Mouse (Mus musculus) brown adipose tissue, adult 24 weeks (tissue): ENCODE measurements around the gene Lce1m. TPM values are rescaled to one million over a fixed set of nuclear protein-coding genes. Genes with fewer than 3 reads are reported as not detected.

ENCODE experiments used
- H3K27ac ChIP-seq: fragments of 200-500 bp; replicated peaks from 2 replicates; pipeline ENCODE4 v1.5.1; 2012; ENCODE audit warnings: low read depth, mild to moderate bottlenecking, low read length
- H3K4me1 ChIP-seq: fragments of 200-500 bp; 2 replicates; pipeline ENCODE4 v1.6.1; 2012; ENCODE audit warnings: low read length, mixed read lengths; ENCODE audit not compliant: control insufficient read depth, insufficient read depth, insufficient read length
- H3K4me3 ChIP-seq: fragments of 200-500 bp; 2 replicates; pipeline ENCODE4 v1.5.1; 2012; ENCODE audit warnings: low read depth, mild to moderate bottlenecking, low read length, moderate library complexity; ENCODE audit not compliant: insufficient read depth
- polyA plus RNA-seq: library from polyadenylated mRNA; stranded (reverse); fragments of >200 nt; gene quantifications from 2 replicates; pipeline ENCODE4 v1.2.4, GENCODE M21; 2012; ENCODE audit not compliant: missing spikeins, insufficient read depth, insufficient read length

Gene Lce1m
- polyA plus RNA-seq, 1 experiment: not detected

GRCm38 (mm10) chr3:92978484-92978883 is 40.4 kb downstream of the Lce1m start:
- no peak overlapping the region for H3K27ac ChIP-seq
- H3K4me3 ChIP-seq: no peak overlapping the region

More at GRCm38 (mm10) chr3:92978484-92978883, 40.4 kb downstream of the Lce1m start:
- no peaks in the 10 kb centered on the region for H3K4me1 ChIP-seq

Other genes with a start within 250 kb of the Lce1m start
- not detected in 2 replicates for gene Lce1i, start 240.2 kb downstream of the Lce1m start, polyA plus RNA-seq
- not detected in 2 replicates for gene Lce1j, start 228.5 kb downstream of the Lce1m start, polyA plus RNA-seq
- not detected in 2 replicates for gene Lce1k, start 211.2 kb downstream of the Lce1m start, polyA plus RNA-seq
- gene Kprp, start 191.8 kb downstream of the Lce1m start, polyA plus RNA-seq: not detected in 2 replicates
- not detected in 2 replicates for gene Lce1l, start 167.8 kb downstream of the Lce1m start, polyA plus RNA-seq
- gene 2310050C09Rik, start 148.8 kb downstream of the Lce1m start, polyA plus RNA-seq: not detected in 2 replicates
- not detected in 2 replicates for gene Lce3a, start 92.8 kb downstream of the Lce1m start, polyA plus RNA-seq
- not detected in 2 replicates for gene Lce3b, start 86.1 kb downstream of the Lce1m start, polyA plus RNA-seq
- gene Lce3c, start 74.6 kb downstream of the Lce1m start, polyA plus RNA-seq: not detected in 2 replicates
- not detected in 2 replicates for gene Lce3d, start 61.7 kb downstream of the Lce1m start, polyA plus RNA-seq
- gene Lce3e, start 52.0 kb downstream of the Lce1m start, polyA plus RNA-seq: not detected in 2 replicates
- gene Lce3f, start 26.8 kb downstream of the Lce1m start, polyA plus RNA-seq: not detected in 2 replicates
- not detected in 2 replicates for gene Crct1, start 3.4 kb downstream of the Lce1m start, polyA plus RNA-seq
- not detected in 2 replicates for gene Gm4858, start 49.8 kb upstream of the Lce1m start, polyA plus RNA-seq
- not detected in 2 replicates for gene Crnn, start 125.7 kb upstream of the Lce1m start, polyA plus RNA-seq
- 0.20 and 0.29 TPM in 2 replicates for gene Flg2, start 178.2 kb upstream of the Lce1m start, polyA plus RNA-seq